ENCODE assay signal across 15 mouse cellular contexts in genomic region chr13:111363176-111363739, GRCm38 (mm10).
"Had no signal": no experiment of that assay in that cellular context is flagged by ENCODE, and none has a peak within 500 bp of the region (broad histone marks: within the 10 kb centered on the region; RNA-seq: fewer than 3 reads in every experiment).

No protein-coding gene starts in this region.

- DNase-seq: kidney, adult 9 months; kidney, postnatal 36 days; layer of hippocampus, adult 9-11 months; layer of hippocampus, postnatal 36 days; lung, postnatal 14 days; right cerebral cortex, adult 18-20 months; right cerebral cortex, postnatal 25 days; thymus, postnatal 25 days had no signal

- H3K27ac ChIP-seq: kidney, postnatal 0 days; limb, embryonic 15.5 days; liver, embryonic 12.5 days; lung, embryonic 15.5 days; midbrain, embryonic 13.5 days; stomach, postnatal 0 days had no signal

- H3K9me3 ChIP-seq: limb, embryonic 15.5 days; liver, embryonic 12.5 days; lung, embryonic 15.5 days; midbrain, embryonic 13.5 days had no signal

- ATAC-seq: liver, embryonic 12.5 days; midbrain, embryonic 13.5 days had no signal

- H3K27me3 ChIP-seq: limb, embryonic 15.5 days; liver, embryonic 12.5 days; lung, embryonic 15.5 days; midbrain, embryonic 13.5 days had no signal

- H3K36me3 ChIP-seq: limb, embryonic 15.5 days; liver, embryonic 12.5 days; lung, embryonic 15.5 days; midbrain, embryonic 13.5 days had no signal

- H3K4me1 ChIP-seq: limb, embryonic 15.5 days; liver, embryonic 12.5 days; lung, embryonic 15.5 days had no signal

- H3K9ac ChIP-seq: limb, embryonic 15.5 days; liver, embryonic 12.5 days; lung, embryonic 15.5 days; midbrain, embryonic 13.5 days had no signal

- H3K4me3 ChIP-seq: limb, embryonic 15.5 days; liver, embryonic 12.5 days; lung, embryonic 15.5 days; midbrain, embryonic 13.5 days; myocyte had no signal

- H3K4me2 ChIP-seq: limb, embryonic 15.5 days; liver, embryonic 12.5 days; lung, embryonic 15.5 days; midbrain, embryonic 13.5 days had no signal
